20 mouse cellular contexts compared by ENCODE assay signal in genomic region chr13:43444717-43445116, GRCm38 (mm10). TPM values are rescaled to one million over a fixed set of nuclear protein-coding genes. Genes with fewer than 3 reads are reported as not detected.
A peak's percentile ranks its signal among the peaks of the same experiment; 100 is the strongest.
DNase-seq lines count a peak whose midpoint lies in the region; ATAC-seq and TF ChIP-seq lines count a peak whose summit lies in the region.
"Had no signal": no experiment of that assay in that cellular context is flagged by ENCODE, and none has a peak within 500 bp of the region (broad histone marks: within the 10 kb centered on the region; RNA-seq: fewer than 3 reads in every experiment).

No protein-coding gene starts in this region.

- no peak for TF ChIP-seq POLR2A in CH12.LX (IDR thresholded peaks at IDR 0.05; ENCODE audit: low read depth, low read length)

- dilution Hi-C loops in CH12.LX (cut with MboI; ENCODE audit: extremely low pct_ligation_motif_present, extremely low pct_unique_long_range_greater_than_20kb, low sequenced_read_pairs) = no loop called here

- H3K9me3 ChIP-seq in midbrain, embryonic 11.5 days (ENCODE audit: control insufficient read depth, low read length) = no peaks in the 10 kb centered on the region
- no peaks in the 10 kb centered on the region for H3K9me3 ChIP-seq in midbrain, embryonic 16.5 days (replicated peaks; ENCODE audit: control insufficient read depth, low read length, poor library complexity, severe bottlenecking)
- no peaks in the 10 kb centered on the region for H3K9me3 ChIP-seq in CH12.LX (replicated peaks; ENCODE audit: low read length)
- no peaks in the 10 kb centered on the region for H3K9me3 ChIP-seq in intestine, embryonic 15.5 days
- H3K9me3 ChIP-seq: G1E had no signal

- no peak for TF ChIP-seq RAD21 in CH12.LX (IDR thresholded peaks at IDR 0.05; ENCODE audit: low read depth, low read length)

- TF ChIP-seq CTCF in CH12.LX (conservative IDR thresholded peaks at IDR 0.05 in 1 of 2, IDR thresholded peaks at IDR 0.05 in 1 of 2; ENCODE audit: low read depth in 2 of 2, low read length in 2 of 2) = no peak

- peaks cover 27% of the 10 kb centered on the region for H3K79me2 ChIP-seq in CH12.LX (replicated peaks; ENCODE audit: control insufficient read depth, extremely low read depth, insufficient read depth, poor library complexity, severe bottlenecking)

- 0 out of 2 replicates have a peak, but pooled peaks have one; percentile 47 for TF ChIP-seq EP300 in CH12.LX (IDR thresholded peaks at IDR 0.05; ENCODE audit: low read length)

- no peak overlapping the region for H3K9ac ChIP-seq in midbrain, embryonic 11.5 days (ENCODE audit: low read length)
- H3K9ac ChIP-seq in midbrain, embryonic 16.5 days (ENCODE audit: low read depth, low read length) = no peak overlapping the region
- H3K9ac ChIP-seq in CH12.LX (ENCODE audit: insufficient read depth, low read depth) = no peak overlapping the region
- no peak overlapping the region for H3K9ac ChIP-seq in intestine, embryonic 15.5 days

- H3K4me3 ChIP-seq in midbrain, embryonic 11.5 days (ENCODE audit: low read depth, low read length) = no peak overlapping the region
- H3K4me3 ChIP-seq in midbrain, embryonic 16.5 days (ENCODE audit: low read depth, low read length) = no peak overlapping the region
- no peak overlapping the region for H3K4me3 ChIP-seq in CH12.LX (replicated peaks in 1 of 3; ENCODE audit: low read depth in 2 of 3, low read length in 2 of 3, poor library complexity in 1 of 3)
- no peak overlapping the region for H3K4me3 ChIP-seq in intestine, embryonic 15.5 days (replicated peaks)

- no peaks in the 10 kb centered on the region for H3K4me1 ChIP-seq in midbrain, embryonic 11.5 days (ENCODE audit: control insufficient read depth, insufficient read depth, low read length)
- peaks cover 3% of the 10 kb centered on the region; the same call in 1 of the 2 replicates for H3K4me1 ChIP-seq in midbrain, embryonic 16.5 days (ENCODE audit: control insufficient read depth, insufficient read depth, low read length)
- peaks cover 21 to 83% of the 10 kb centered on the region in 2 experiments for H3K4me1 ChIP-seq in CH12.LX (ENCODE audit: control insufficient read depth in 1 of 2, insufficient read depth in 2 of 2)
- no peaks in the 10 kb centered on the region; the same call in 1 of the 2 replicates for H3K4me1 ChIP-seq in intestine, embryonic 15.5 days (replicated peaks)

- no peaks in the 10 kb centered on the region for H3K27me3 ChIP-seq in midbrain, embryonic 11.5 days (ENCODE audit: control insufficient read depth, insufficient read depth, low read length)
- H3K27me3 ChIP-seq in midbrain, embryonic 16.5 days (ENCODE audit: control insufficient read depth, insufficient read depth, low read depth, low read length) = no peaks in the 10 kb centered on the region
- no peaks in the 10 kb centered on the region for H3K27me3 ChIP-seq in CH12.LX (replicated peaks)
- H3K27me3 ChIP-seq in intestine, embryonic 15.5 days (replicated peaks) = no peaks in the 10 kb centered on the region
- H3K27me3 ChIP-seq: Patski had no signal

- no peaks in the 10 kb centered on the region for H3K36me3 ChIP-seq in midbrain, embryonic 11.5 days (ENCODE audit: control insufficient read depth, insufficient read depth, low read length)
- no peaks in the 10 kb centered on the region for H3K36me3 ChIP-seq in midbrain, embryonic 16.5 days (ENCODE audit: control insufficient read depth, insufficient read depth, low read length)
- no peaks in the 10 kb centered on the region for H3K36me3 ChIP-seq in CH12.LX (replicated peaks in 1 of 2; ENCODE audit: control insufficient read depth in 1 of 2, insufficient read depth in 1 of 2, low read length in 1 of 2)
- no peaks in the 10 kb centered on the region for H3K36me3 ChIP-seq in intestine, embryonic 15.5 days

- DNase-seq in midbrain, embryonic 11.5 days (ENCODE audit: low spot score, missing footprints) = peak; percentile 31
- DNase-seq in CD4-positive helper T cell, adult 2 months (ENCODE audit: low read depth, low spot score) = peak; percentile 26
- no peak for DNase-seq in CH12.LX (ENCODE audit: extremely low read depth)
- DNase-seq in gastrocnemius, adult 18-20 months (ENCODE audit: low spot score) = no peak
- DNase-seq: adrenal gland, adult 2 months; adrenal gland, adult 8-10 months; adrenal gland, postnatal 10 days; adrenal gland, postnatal 14 days; adrenal gland, postnatal 25 days; adrenal gland, postnatal 36 days; B cell, adult 2 months; cerebellum, adult 11 months; cerebellum, adult 11-12 months; cerebellum, adult 18-20 months; cerebellum, adult 2 months; cerebellum, adult 8-10 months had no signal

- ATAC-seq in midbrain, embryonic 11.5 days (ENCODE audit: low FRiP score) = no peak
- no peak for ATAC-seq in midbrain, embryonic 16.5 days
- ATAC-seq in intestine, embryonic 15.5 days = no peak
- ATAC-seq: Patski had no signal

- H3K27ac ChIP-seq in midbrain, embryonic 11.5 days (ENCODE audit: low read depth, low read length) = no peak overlapping the region
- no peak overlapping the region for H3K27ac ChIP-seq in midbrain, embryonic 16.5 days (ENCODE audit: low read length)
- no peak overlapping the region for H3K27ac ChIP-seq in CH12.LX (ENCODE audit: insufficient read depth, low read depth)
- no peak overlapping the region for H3K27ac ChIP-seq in intestine, embryonic 15.5 days

- H3K4me2 ChIP-seq in midbrain, embryonic 11.5 days = no peak overlapping the region
- H3K4me2 ChIP-seq in midbrain, embryonic 16.5 days (ENCODE audit: low read length) = no peak overlapping the region
- no peak overlapping the region for H3K4me2 ChIP-seq in CH12.LX (ENCODE audit: insufficient read depth, low read depth, poor library complexity, severe bottlenecking)
- H3K4me2 ChIP-seq in intestine, embryonic 15.5 days (replicated peaks) = no peak overlapping the region

- WGBS in midbrain, embryonic 11.5 days = 90% methylated on average over 3 of the region's 3 CpGs
- WGBS in midbrain, embryonic 16.5 days = 93% methylated on average over 3 of the region's 3 CpGs
- 96% methylated on average over 3 of the region's 3 CpGs for WGBS in intestine, embryonic 15.5 days

- in situ Hi-C loops in CH12.LX (cut with MboI; ENCODE audit: low pct_ligation_motif_present, low pct_unique_long_range_greater_than_20kb, low sequenced_read_pairs) = no loop called here

TF ChIP-seq in CH12.LX, 34 proteins besides CTCF, POLR2A, EP300 and RAD21:
- TF ChIP-seq ETS1 (conservative IDR thresholded peaks at IDR 0.05; ENCODE audit: low read depth, low read length) (peak; percentile 54; the same call in 1 of the 2 replicates), GABPA (IDR thresholded peaks at IDR 0.05; ENCODE audit: insufficient replicate concordance, low read depth, low read length) (no peak), ZNF384 (IDR thresholded peaks at IDR 0.05; ENCODE audit: low read depth, low read length) (peak; percentile 87), E2F4 (IDR thresholded peaks at IDR 0.05; ENCODE audit: insufficient replicate concordance, low read depth, low read length) (no peak), IRF4 (IDR thresholded peaks at IDR 0.05; ENCODE audit: low read depth, low read length) (peak; percentile 41; the same call in 1 of the 2 replicates), BHLHE40 (IDR thresholded peaks at IDR 0.05; ENCODE audit: low read depth, low read length) (peak; percentile 61; the same call in 1 of the 2 replicates), MEF2A (IDR thresholded peaks at IDR 0.05; ENCODE audit: borderline replicate concordance, low read depth, low read length) (no peak)

RNA-seq across cellular contexts. Expression of gene Ranbp9, which starts 36.4 kb away (rescaled TPM):
- 10.9 and 15.9 TPM in 2 replicates for polyA plus RNA-seq in midbrain, embryonic 11.5 days (2014; fragmentation: Nextera tagmentation; extraction: Ambion mirVana)
- polyA plus RNA-seq in midbrain, embryonic 16.5 days (2015; fragmentation: Nextera tagmentation; extraction: Ambion mirVana) = 10.7 and 12.5 TPM in 2 replicates
- total RNA-seq in CH12.LX (2012; rRNA removed) (22.0 and 23.3 TPM in 2 replicates), CH12.LX (2014; rRNA removed) (27.4 and 31.8 TPM in 2 replicates)
- 33.3 and 37.6 TPM in 2 replicates for polyA plus RNA-seq in CH12.LX (2012; ENCODE audit: insufficient read length, low read depth)
- polyA plus RNA-seq in intestine, embryonic 15.5 days (2015; fragmentation: Nextera tagmentation; extraction: Ambion mirVana) = 7.9 and 8.0 TPM in 2 replicates
- 10 to 100 TPM; 41.3 to 42.2 TPM for total RNA-seq in gastrocnemius, adult 18-20 months (2021)

RNA-seq across cellular contexts. Expression of gene Nol7, which starts 46.5 kb away (rescaled TPM):
- polyA plus RNA-seq in midbrain, embryonic 11.5 days (2014; fragmentation: Nextera tagmentation; extraction: Ambion mirVana) = 236 and 255 TPM in 2 replicates
- 151 and 161 TPM in 2 replicates for polyA plus RNA-seq in midbrain, embryonic 16.5 days (2015; fragmentation: Nextera tagmentation; extraction: Ambion mirVana)
- total RNA-seq in CH12.LX (2012; rRNA removed) (165 and 167 TPM in 2 replicates), CH12.LX (2014; rRNA removed) (260 and 278 TPM in 2 replicates)
- 317 and 329 TPM in 2 replicates for polyA plus RNA-seq in CH12.LX (2012; ENCODE audit: insufficient read length, low read depth)
- polyA plus RNA-seq in intestine, embryonic 15.5 days (2015; fragmentation: Nextera tagmentation; extraction: Ambion mirVana) = 141 and 150 TPM in 2 replicates
- 100 to 1,000 TPM; 121 to 134 TPM for total RNA-seq in gastrocnemius, adult 18-20 months (2021)

Comparison
In these comparisons a context has a peak if more than half of its experiments do, and no peak if none do; other contexts are left out.
1. DNase-seq: peak in midbrain, embryonic 11.5 days (single experiment) and CD4-positive helper T cell, adult 2 months (single experiment); none in CH12.LX (single experiment) and gastrocnemius, adult 18-20 months (single experiment).